Mouse (Mus musculus) forebrain, embryonic 16.5 days (tissue): ENCODE data around the gene Cgref1. TPM values are rescaled to one million over a fixed set of nuclear protein-coding genes. Genes with fewer than 3 reads are reported as not detected.

Experiments
- polyA plus RNA-seq: library from polyadenylated mRNA; unstranded; fragments of >200 nt; fragmentation: Nextera tagmentation; extraction: Ambion mirVana; gene quantifications from 2 replicates; pipeline ENCODE4 v1.2.1, GENCODE M21; 2015

Gene Cgref1
- polyA plus RNA-seq, 1 experiment from 2014 or later = 29.0 TPM

Other genes starting within 250 kb of the Cgref1 start
- 274 and 278 TPM in 2 replicates for gene Dpysl5, start 234.0 kb downstream of the Cgref1 start, polyA plus RNA-seq
- gene Mapre3, start 130.9 kb downstream of the Cgref1 start, polyA plus RNA-seq = 98.6 and 118 TPM in 2 replicates
- gene Tmem214, start 77.6 kb downstream of the Cgref1 start, polyA plus RNA-seq = 50.6 and 52.7 TPM in 2 replicates
- gene Agbl5, start 56.9 kb downstream of the Cgref1 start, polyA plus RNA-seq = 22.7 and 23.3 TPM in 2 replicates
- gene Ost4, start 37.8 kb downstream of the Cgref1 start, polyA plus RNA-seq = 216 and 217 TPM in 2 replicates
- gene Emilin1, start 32.2 kb downstream of the Cgref1 start, polyA plus RNA-seq = 13.5 and 20.5 TPM in 2 replicates
- 6.3 and 7.7 TPM in 2 replicates for gene Khk, start 24.2 kb downstream of the Cgref1 start, polyA plus RNA-seq
- 135 and 140 TPM in 2 replicates for gene Preb, start 14.8 kb upstream of the Cgref1 start, polyA plus RNA-seq
- gene Tcf23, start 23.1 kb upstream of the Cgref1 start, polyA plus RNA-seq = not detected in 2 replicates
- 155 and 158 TPM in 2 replicates for gene Atraid, start 102.7 kb upstream of the Cgref1 start, polyA plus RNA-seq
- 15.7 and 18.2 TPM in 2 replicates for gene Slc5a6, start 103.3 kb upstream of the Cgref1 start, polyA plus RNA-seq
- 19.8 and 20.1 TPM in 2 replicates for gene Cad, start 109.2 kb upstream of the Cgref1 start, polyA plus RNA-seq
- gene Dnajc5g, start 160.7 kb upstream of the Cgref1 start, polyA plus RNA-seq = not detected in 2 replicates
- 1.6 and 1.9 TPM in 2 replicates for gene Slc30a3, start 162.6 kb upstream of the Cgref1 start, polyA plus RNA-seq
- gene Trim54, start 171.1 kb upstream of the Cgref1 start, polyA plus RNA-seq = not detected in 2 replicates
- gene Ucn, start 193.2 kb upstream of the Cgref1 start, polyA plus RNA-seq = not detected in 2 replicates
- 49.4 and 50.1 TPM in 2 replicates for gene Mpv17, start 208.7 kb upstream of the Cgref1 start, polyA plus RNA-seq
- gene Gm29609, start 234.3 kb upstream of the Cgref1 start, polyA plus RNA-seq = 1.8 and 2.5 TPM in 2 replicates
- gene Gtf3c2, start 234.6 kb upstream of the Cgref1 start, polyA plus RNA-seq = 72.1 and 79.4 TPM in 2 replicates
- 131 and 139 TPM in 2 replicates for gene Snx17, start 247.6 kb upstream of the Cgref1 start, polyA plus RNA-seq
- 91.0 and 93.4 TPM in 2 replicates for gene Eif2b4, start 247.8 kb upstream of the Cgref1 start, polyA plus RNA-seq